Mouse (Mus musculus) T-helper 17 cell (primary cell): Measurements from ENCODE around the gene Lexm.

Source experiments
- in situ Hi-C, 2 experiments: fragments of 300-600 bp; cut with MboI, MseI; formaldehyde crosslinking; loops; 1 replicate in 1 of 2; 2 replicates in 1 of 2; pipeline ENCODE4 v1.15.1; 2025; ENCODE audit warnings: high pct_unique_total_duplicates in 2 of 2

The Lexm gene

GRCm38 (mm10) chr4:106617056-106617455 is at the start of gene Lexm:
TSS of gene Lexm (minus strand) at chr4:106617241.
- in situ Hi-C loops = no loop called here

- in situ Hi-C loops = no loop called here
Measured at GRCm38 (mm10) chr4:106666546-106666945, 49.5 kb upstream of the Lexm start.

- in situ Hi-C loops = no loop called here
Measured at GRCm38 (mm10) chr4:106665673-106666072, 48.6 kb upstream of the Lexm start.

GRCm38 (mm10) chr4:106665269-106665668 is 48.2 kb upstream of the Lexm start:
- in situ Hi-C loops = no loop called here

- in situ Hi-C loops = no loop called here
Measured at GRCm38 (mm10) chr4:106664697-106665096, 47.7 kb upstream of the Lexm start.

- in situ Hi-C loops = no loop called here
Measured at GRCm38 (mm10) chr4:106663956-106664470, 47.0 kb upstream of the Lexm start.

- in situ Hi-C loops = no loop called here
Measured at GRCm38 (mm10) chr4:106655681-106656080, 38.6 kb upstream of the Lexm start.

GRCm38 (mm10) chr4:106653051-106653450 is 36.0 kb upstream of the Lexm start:
- in situ Hi-C loops = no loop called here

- in situ Hi-C loops = no loop called here
Measured at GRCm38 (mm10) chr4:106652546-106652945, 35.5 kb upstream of the Lexm start.

- in situ Hi-C loops = no loop called here
Measured at GRCm38 (mm10) chr4:106650833-106651527, 33.9 kb upstream of the Lexm start, which contains the start of gene Pars2. TSS of gene Pars2 (plus strand) at chr4:106651069.

GRCm38 (mm10) chr4:106647137-106647536 is 30.1 kb upstream of the Lexm start:
- in situ Hi-C loops = no loop called here

GRCm38 (mm10) chr4:106645797-106646196 is 28.8 kb upstream of the Lexm start:
- in situ Hi-C loops = no loop called here

GRCm38 (mm10) chr4:106644218-106644610 is 27.2 kb upstream of the Lexm start:
- in situ Hi-C loops = no loop called here

GRCm38 (mm10) chr4:106643483-106644217 is 26.6 kb upstream of the Lexm start:
- in situ Hi-C loops = no loop called here

GRCm38 (mm10) chr4:106634086-106634479 is 17.0 kb upstream of the Lexm start:
- in situ Hi-C loops = loop anchor here (5.0 kb wide), 1 partner anchor 73 kb away; no protein-coding TSS in a partner anchor

GRCm38 (mm10) chr4:106633281-106634085 is 16.4 kb upstream of the Lexm start:
- in situ Hi-C loops = loop anchor here (5.0 kb wide), 1 partner anchor 74 kb away; no protein-coding TSS in a partner anchor

GRCm38 (mm10) chr4:106632313-106632712 is 15.3 kb upstream of the Lexm start:
- in situ Hi-C loops = loop anchor here (5.0 kb wide), 1 partner anchor 75 kb away; no protein-coding TSS in a partner anchor

GRCm38 (mm10) chr4:106630333-106631220 is 13.5 kb upstream of the Lexm start:
- in situ Hi-C loops = loop anchor here (5.0 kb wide), 1 partner anchor 77 kb away; no protein-coding TSS in a partner anchor

- in situ Hi-C loops = no loop called here
Measured at GRCm38 (mm10) chr4:106629374-106629773, 12.3 kb upstream of the Lexm start.

GRCm38 (mm10) chr4:106628650-106629360 is 11.8 kb upstream of the Lexm start:
- in situ Hi-C loops = no loop called here
